Mouse (Mus musculus): ENCODE measurements at regions not wholly inside any gene's neighbourhood (a gene's known extent, or its start where the extent isn't known, plus 50 kb on each side); places are given as distances from the start of the nearest gene placed in this dataset.

DNA sequence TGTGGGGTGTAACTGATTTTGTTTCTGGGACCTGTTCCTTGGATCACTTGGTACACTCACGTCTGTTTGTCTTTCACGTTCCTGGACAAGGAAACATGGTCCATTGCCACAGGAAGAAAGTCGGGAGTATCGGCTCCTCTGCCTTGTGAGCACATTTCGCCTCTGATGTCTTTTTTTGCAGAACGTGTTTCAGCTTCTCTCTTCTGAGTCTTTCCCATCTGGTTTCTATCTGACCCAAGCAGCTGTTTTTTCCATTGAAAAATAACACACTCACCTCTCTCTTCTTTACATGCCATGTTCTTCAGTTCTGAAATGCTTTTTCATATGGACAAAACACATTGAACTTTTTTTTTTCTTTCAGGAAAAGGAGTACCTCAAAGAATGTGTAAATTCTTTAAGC, 61.4 kb upstream of the Lrig1 start:
- TF ChIP-seq POLR2A (IDR thresholded peaks at IDR 0.05; ENCODE audit: extremely low read depth, insufficient read depth, low read length), result no peak
- TF ChIP-seq CTCF (IDR thresholded peaks at IDR 0.05; ENCODE audit: extremely low read depth, insufficient read depth, low read length), result no peak

All from cortical plate, adult 2 months (tissue).